Mouse (Mus musculus): ENCODE data around the gene Lrtm2.

Lrtm2 gene

GRCm38 (mm10) chr6:119336124-119336523 is 5.6 kb upstream of the Lrtm2 start:
- DNase-seq (ENCODE audit: low spot score), result no peak

GRCm38 (mm10) chr6:119333831-119334230 is 3.3 kb upstream of the Lrtm2 start:
- no peak for DNase-seq (ENCODE audit: low spot score)

GRCm38 (mm10) chr6:119333202-119333601 is 2.6 kb upstream of the Lrtm2 start:
- DNase-seq (ENCODE audit: low spot score), result peak; percentile 62

GRCm38 (mm10) chr6:119332111-119332510 is 1.5 kb upstream of the Lrtm2 start:
- no peak for DNase-seq (ENCODE audit: low spot score)

- DNase-seq (ENCODE audit: low spot score), result no peak
Measured at GRCm38 (mm10) chr6:119329936-119330335, 630 bp downstream of the Lrtm2 start.

GRCm38 (mm10) chr6:119329215-119329714 is 1.3 kb downstream of the Lrtm2 start:
- no peak for DNase-seq (ENCODE audit: low spot score)

GRCm38 (mm10) chr6:119328521-119329115 is 1.9 kb downstream of the Lrtm2 start:
- no peak for DNase-seq (ENCODE audit: low spot score)

- no peak for DNase-seq (ENCODE audit: low spot score)
Measured at GRCm38 (mm10) chr6:119326541-119326940, 4.0 kb downstream of the Lrtm2 start.

GRCm38 (mm10) chr6:119325978-119326377 is 4.6 kb downstream of the Lrtm2 start:
- no peak for DNase-seq (ENCODE audit: low spot score)

- DNase-seq (ENCODE audit: low spot score), result no peak
Measured at GRCm38 (mm10) chr6:119324776-119325175, 5.8 kb downstream of the Lrtm2 start.

GRCm38 (mm10) chr6:119321752-119322151 is 8.8 kb downstream of the Lrtm2 start:
- no peak for DNase-seq (ENCODE audit: low spot score)

GRCm38 (mm10) chr6:119320481-119320880 is 10.1 kb downstream of the Lrtm2 start:
- peak; percentile 26 for DNase-seq (ENCODE audit: low spot score)

- DNase-seq (ENCODE audit: low spot score), result no peak
Measured at GRCm38 (mm10) chr6:119319358-119319757, 11.2 kb downstream of the Lrtm2 start.

GRCm38 (mm10) chr6:119318732-119319131 is 11.8 kb downstream of the Lrtm2 start:
- DNase-seq (ENCODE audit: low spot score), result no peak

- no peak for DNase-seq (ENCODE audit: low spot score)
Measured at GRCm38 (mm10) chr6:119314751-119315476, 15.7 kb downstream of the Lrtm2 start.

GRCm38 (mm10) chr6:119313588-119314375 is 16.8 kb downstream of the Lrtm2 start:
- no peak for DNase-seq (ENCODE audit: low spot score)

- DNase-seq (ENCODE audit: low spot score), result no peak
Measured at GRCm38 (mm10) chr6:119313096-119313495, 17.5 kb downstream of the Lrtm2 start.

- no peak for DNase-seq (ENCODE audit: low spot score)
Measured at GRCm38 (mm10) chr6:119312381-119312780, 18.2 kb downstream of the Lrtm2 start.

GRCm38 (mm10) chr6:119310176-119310575 is 20.4 kb downstream of the Lrtm2 start:
- DNase-seq (ENCODE audit: low spot score), result no peak

- DNase-seq (ENCODE audit: low spot score), result no peak
Measured at GRCm38 (mm10) chr6:119307867-119308413, 22.6 kb downstream of the Lrtm2 start.

- DNase-seq (ENCODE audit: low spot score), result no peak
Measured at GRCm38 (mm10) chr6:119303331-119303730, 27.2 kb downstream of the Lrtm2 start.

GRCm38 (mm10) chr6:119301310-119301709 is 29.3 kb downstream of the Lrtm2 start:
- DNase-seq (ENCODE audit: low spot score), result no peak

Measured in yolk sac, embryonic 10.5 days (tissue).